Mouse (Mus musculus) layer of hippocampus, adult 2 months (tissue): ENCODE measurements at regions not wholly inside any gene's neighbourhood (a gene's known extent, or its start where the extent isn't known, plus 50 kb on each side); places are given as distances from the start of the nearest gene placed in this dataset.

Source experiments
- DNase-seq, 2 experiments: peaks; one replicate each; pipeline ENCODE4 v3.0.0; 2022; ENCODE audit warnings: low spot score in 2 of 2
- H3K27ac ChIP-seq: fragments of 200-600 bp; 2 replicates; pipeline ENCODE4 v1.8.1; 2022
- H3K4me3 ChIP-seq: fragments of 200-600 bp; 2 replicates; pipeline ENCODE4 v1.8.1; 2022; ENCODE audit warnings: mild to moderate bottlenecking
- CTCF ChIP-seq: fragments of 200-600 bp; conservative IDR thresholded peaks from 2 replicates; pipeline ENCODE4 v1.8.1; 2022; ENCODE audit warnings: antibody characterized with exemption, mild to moderate bottlenecking, moderate library complexity

DNA sequence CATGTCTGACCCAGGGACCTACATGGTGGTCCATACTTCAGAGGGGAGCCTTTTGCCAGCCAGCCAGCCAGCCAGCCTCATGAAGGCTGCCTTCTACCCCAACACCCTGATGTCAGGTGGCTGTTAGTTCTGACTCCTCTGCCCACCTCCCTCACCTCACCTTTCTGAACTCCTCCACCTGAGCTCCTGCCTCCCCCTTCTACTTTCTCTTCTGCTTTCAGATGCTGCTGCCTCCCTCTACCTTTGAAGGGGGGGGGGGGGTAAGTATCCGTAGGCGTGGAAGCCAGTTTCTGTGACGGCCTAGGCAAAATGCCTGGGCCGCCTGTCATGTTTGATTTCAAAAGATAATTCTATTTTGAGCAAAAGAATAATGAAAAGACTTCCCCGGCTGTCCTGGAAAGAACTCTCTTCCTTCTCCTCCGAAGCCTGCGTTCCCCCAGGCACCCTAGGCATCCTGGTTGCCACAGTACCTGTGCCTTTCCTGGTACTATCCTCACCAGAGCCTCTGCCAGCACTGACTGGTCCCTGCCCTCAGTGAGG, 241.6 kb upstream of the Hs6st1 start:
- DNase-seq: no peak
- Histone ChIP-seq H3K4me3 (no peak overlapping the region), H3K27ac (no peak overlapping the region)
- no peak for TF ChIP-seq CTCF

DNA sequence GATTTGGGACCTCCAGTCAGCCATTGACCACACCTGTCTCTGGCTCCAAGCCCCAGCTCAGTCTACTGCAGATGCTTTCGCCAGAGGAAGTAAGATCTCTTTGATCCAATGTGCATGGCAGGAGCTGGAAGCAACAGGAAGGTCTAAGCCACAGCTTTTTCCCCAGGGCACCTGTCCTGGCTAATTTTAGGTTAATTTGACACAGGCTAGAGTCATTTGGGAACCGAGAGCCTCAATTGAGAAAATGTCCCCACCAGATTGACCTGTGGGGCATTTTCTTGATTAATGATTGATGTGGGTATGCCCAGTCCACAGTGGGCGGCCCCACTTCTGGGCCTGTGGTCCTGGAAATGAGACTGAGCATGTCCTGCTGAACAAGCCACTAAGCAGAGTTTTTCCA, 240.7 kb upstream of the Hs6st1 start:
- Histone ChIP-seq H3K4me3 (no peak overlapping the region), H3K27ac (no peak overlapping the region)
- no peak for TF ChIP-seq CTCF
- DNase-seq: no peak

DNA sequence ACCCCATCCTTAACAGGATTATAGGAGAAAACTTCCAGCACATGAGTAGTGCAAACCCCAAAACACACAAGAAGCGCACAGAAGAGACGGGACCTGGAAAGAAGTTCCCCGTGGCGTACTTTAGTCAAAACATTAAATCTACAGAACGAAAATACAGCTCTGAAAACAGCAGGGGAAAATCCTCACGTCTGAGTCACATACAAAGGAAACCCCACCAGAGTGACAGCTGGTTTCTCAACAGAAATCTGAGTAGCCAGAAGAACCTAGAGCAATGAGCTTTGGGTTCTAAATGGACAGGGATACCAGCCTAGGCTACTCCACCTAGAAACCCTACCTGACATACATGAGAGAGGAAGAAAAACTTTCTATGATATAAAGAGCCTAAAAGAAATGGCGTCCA, 234.0 kb upstream of the Hs6st1 start:
- no peak for TF ChIP-seq CTCF
- H3K27ac ChIP-seq: no peak overlapping the region
- no peak overlapping the region for H3K4me3 ChIP-seq
- DNase-seq: no peak

DNA sequence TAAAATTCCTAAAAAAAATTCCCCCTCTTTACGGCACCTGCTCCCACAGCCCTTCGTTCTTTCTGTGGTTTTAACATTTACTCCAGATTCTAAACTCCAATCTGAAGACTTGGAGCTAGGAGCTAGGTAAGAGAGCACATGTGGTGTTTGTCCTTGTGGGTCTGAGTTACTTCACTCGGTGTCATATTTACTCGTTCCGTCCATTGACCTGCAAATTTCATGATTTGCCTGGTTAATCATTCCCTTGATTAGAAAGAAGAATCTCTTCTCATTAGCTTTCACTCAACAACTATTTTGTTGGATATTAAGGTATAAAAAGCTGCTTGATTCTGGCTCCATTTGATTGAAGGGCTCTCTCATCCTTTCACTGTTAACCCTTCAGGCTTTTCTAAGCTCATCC, 231.6 kb upstream of the Hs6st1 start:
- no peak for TF ChIP-seq CTCF
- no peak for DNase-seq
- Histone ChIP-seq H3K4me3 (no peak overlapping the region), H3K27ac (no peak overlapping the region)

DNA sequence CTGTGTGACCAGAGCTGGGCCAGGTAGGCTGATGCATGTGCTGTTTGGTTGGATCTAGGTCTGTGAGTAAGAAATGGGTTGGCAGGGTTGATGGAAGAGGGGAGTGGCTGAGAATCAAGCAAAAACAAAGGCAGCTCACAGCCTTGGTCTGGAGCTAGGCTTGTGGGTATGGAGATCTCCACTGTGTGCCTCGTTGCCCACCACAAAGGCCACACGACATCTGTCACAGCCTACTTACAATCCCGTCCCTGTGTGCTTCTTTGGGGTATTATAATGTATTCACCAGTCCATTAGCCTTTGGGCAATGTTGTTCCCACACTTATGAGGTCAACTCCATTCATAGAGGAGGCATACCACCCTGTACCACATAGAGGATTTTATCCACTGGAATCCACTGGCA, 229.6 kb upstream of the Hs6st1 start:
- Histone ChIP-seq H3K27ac (no peak overlapping the region), H3K4me3 (no peak overlapping the region)
- no peak for DNase-seq
- TF ChIP-seq CTCF: no peak

DNA sequence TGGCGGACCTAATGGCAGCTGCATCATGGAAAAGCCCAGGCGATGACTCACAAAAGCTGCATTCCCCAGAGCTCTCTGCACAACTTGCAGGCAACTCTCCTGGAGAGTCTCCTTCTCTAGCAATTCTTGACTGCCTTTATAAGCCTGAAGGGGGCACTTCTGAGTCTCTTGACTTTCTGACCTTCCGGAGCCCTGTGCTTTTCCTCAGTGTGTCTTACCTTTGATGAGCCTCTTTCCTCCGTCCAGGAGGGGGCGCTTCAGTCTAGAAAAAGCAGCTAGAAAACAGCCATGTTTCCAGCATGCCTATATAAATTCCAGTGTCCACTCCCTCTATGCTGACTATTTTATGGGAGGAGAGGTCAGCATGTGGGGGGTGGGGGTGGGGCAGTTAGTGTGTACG, 228.8 kb upstream of the Hs6st1 start:
- no peak for DNase-seq
- peak; percentile 65 for TF ChIP-seq CTCF
- no peak overlapping the region for H3K27ac ChIP-seq
- H3K4me3 ChIP-seq: no peak overlapping the region

DNA sequence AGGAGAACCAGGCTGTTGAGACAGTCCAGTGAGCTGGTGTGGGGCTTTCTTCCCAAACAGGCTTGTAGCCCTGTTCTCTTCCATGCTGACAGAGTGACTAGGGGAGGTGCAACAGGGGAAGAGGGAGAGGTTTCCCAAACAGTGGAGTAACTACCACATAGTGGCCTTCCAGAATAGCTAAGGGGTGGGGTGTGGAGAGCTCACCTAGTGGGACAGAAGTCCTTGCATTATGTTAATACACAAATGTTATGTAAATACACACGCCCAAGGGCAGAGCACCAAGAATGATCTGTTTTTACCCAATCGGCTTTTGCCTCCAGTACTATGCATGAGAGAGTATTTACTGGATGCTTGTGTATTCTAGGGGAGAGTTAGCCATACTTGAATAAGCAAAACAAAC, 226.6 kb upstream of the Hs6st1 start:
- H3K4me3 ChIP-seq: no peak overlapping the region
- DNase-seq: no peak
- no peak overlapping the region for H3K27ac ChIP-seq
- no peak for TF ChIP-seq CTCF

DNA sequence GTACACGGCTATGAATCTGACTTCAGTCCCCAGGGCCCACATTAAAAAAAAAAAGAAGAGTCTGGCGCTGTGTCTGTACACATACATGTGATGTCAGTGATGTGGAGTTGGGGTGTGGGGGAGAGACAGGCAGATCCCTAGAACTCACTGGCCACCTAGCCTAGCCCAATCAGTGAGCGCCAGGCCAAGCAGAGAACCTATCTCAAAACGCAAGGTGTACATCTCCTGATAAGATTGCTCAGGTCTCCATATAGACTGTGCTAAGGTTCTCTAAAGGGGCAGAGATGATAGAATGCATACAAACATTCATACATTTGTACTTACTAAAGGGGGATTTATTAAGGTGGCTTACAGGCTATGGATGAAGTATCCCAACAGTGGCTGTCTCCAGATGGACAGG, 225.5 kb upstream of the Hs6st1 start:
- DNase-seq: no peak
- Histone ChIP-seq H3K27ac (no peak overlapping the region), H3K4me3 (no peak overlapping the region)
- no peak for TF ChIP-seq CTCF

DNA sequence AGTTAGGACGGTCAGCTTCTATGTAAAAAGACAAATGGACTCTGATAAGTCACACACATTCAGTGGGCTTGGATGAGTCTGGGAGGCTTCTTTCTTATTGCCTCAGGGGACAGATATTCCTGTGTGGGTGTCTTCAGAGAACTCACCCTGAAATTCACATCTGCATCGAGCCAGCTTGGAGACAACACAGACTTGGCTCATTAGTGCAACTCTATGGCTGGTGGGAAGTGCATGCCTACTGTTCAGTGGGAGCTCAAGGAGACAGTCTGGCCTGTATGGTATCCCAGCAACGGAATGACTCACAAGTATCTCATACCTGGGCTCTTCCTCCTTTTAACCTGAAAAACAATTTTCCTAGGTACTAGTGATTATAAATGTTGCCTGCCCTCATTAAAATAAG, 224.6 kb upstream of the Hs6st1 start:
- H3K27ac ChIP-seq: no peak overlapping the region
- no peak for TF ChIP-seq CTCF
- DNase-seq: peak in 1 of 2 experiments; percentile 14
- H3K4me3 ChIP-seq: no peak overlapping the region

DNA sequence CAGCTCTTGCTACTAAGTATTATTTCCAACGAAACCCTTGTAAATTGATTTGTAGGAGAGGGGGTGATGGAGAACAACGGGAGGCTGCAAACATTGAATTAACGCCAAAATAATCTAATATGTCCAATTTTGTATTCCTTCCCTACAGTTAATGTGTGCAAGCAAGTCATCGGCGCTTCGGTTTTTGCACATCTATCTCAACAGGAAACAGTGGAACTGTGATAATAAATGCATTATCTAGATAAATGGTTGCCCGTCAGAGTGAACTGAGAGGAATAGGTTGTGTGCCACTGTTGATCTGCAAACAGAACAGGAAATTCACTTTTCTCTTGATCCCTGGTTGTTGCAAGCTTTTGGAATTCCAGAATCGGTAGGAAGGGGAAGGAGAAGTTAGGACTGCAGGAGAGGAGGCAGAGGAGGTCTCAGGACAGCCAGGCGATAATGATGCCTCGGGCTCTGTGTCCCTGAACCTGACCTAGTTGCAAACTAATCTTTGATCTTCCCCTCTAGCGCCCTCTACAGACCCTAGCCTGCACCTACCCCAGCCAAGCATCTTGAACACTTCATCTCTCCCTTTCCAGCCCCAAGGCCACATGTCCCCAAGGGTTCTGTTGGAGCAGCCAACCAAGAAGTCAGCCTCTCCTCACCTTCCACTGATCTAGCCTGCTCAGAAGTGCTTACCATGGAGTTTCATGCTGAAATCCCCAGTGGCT, 221.8 kb upstream of the Hs6st1 start:
- peak in 1 of 2 experiments; percentile 32 for DNase-seq
- Histone ChIP-seq H3K4me3 (no peak overlapping the region), H3K27ac (no peak overlapping the region)
- TF ChIP-seq CTCF: peak; percentile 75

DNA sequence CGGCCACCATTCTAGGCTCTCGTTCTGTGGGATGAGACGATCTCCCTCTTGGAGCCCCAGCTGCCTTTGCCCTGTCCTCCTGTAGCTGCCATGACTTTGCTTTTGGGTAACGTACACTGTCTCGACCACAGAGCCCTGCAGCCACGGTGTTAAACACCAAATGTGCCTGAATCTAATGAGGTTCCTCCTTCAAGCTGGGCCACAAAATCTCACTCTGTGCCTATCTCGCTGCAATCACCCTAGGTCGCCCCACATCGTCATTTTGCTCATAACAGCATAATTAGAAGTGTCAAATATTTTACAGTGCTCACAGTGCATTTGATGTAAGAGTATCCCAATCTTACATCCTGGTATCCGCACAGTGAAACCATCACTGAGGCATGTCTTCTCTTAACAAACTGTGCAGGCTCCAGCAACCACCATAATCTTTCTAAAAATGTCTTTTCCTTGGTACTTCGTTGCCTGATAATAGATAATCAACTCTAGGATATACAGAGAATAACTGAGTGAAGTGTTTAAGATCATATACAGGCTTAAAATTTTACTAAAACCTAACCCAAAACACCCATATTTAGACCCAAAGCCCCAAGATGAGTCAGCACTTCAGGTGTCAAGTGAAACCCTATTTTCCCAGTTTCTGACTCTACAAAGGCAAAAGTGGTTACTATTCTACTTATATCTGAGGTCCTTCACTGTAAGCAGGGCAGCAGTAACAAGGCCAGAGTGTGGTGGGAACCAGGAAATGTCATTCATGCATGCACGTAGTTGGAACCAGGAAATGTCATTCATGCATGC, 219.8 kb upstream of the Hs6st1 start:
- no peak for TF ChIP-seq CTCF
- DNase-seq: no peak
- Histone ChIP-seq H3K27ac (no peak overlapping the region), H3K4me3 (no peak overlapping the region)

DNA sequence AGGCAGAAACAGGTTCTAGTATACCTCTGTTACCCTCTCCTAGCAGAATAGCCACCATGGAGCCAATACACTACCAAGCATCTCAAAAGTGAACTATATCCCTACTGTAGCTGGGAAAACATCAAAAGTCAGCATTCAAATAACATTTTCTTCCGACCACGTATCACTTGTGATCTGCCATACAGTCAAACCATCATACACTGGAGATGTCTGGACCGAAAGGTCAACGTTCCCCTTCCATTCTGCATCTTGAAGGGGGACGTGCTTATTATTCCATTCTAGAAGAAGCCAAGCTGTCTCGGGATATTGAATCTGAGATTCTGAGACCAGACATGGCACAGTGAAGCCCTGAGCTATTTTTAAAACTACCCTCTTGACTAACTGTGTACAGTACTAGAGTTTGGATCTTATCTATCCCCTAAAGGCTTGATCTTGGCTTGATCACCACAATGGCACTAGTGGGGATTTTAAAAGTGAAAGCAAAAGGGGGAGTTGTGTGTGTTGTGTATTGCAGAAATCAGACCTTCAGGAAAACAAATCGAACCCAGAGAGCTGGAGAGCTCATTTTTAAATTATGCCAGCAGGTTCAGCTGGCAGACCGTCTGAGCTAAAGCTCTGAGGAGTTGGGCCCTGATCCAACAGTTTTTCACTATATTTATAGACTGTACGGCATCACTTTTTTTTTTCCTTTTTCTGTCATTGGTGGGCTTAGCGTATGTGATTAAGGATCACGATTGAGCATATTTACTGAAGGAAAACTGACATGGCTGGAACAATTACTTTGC, 218.6 kb upstream of the Hs6st1 start:
- DNase-seq: peak; percentile 30 to 34
- 0 out of 2 replicates have a peak, but pooled peaks have one; percentile 2 for TF ChIP-seq CTCF
- H3K27ac ChIP-seq: peak overlapping the region; percentile 56; the same call in 1 of the 2 replicates

DNA sequence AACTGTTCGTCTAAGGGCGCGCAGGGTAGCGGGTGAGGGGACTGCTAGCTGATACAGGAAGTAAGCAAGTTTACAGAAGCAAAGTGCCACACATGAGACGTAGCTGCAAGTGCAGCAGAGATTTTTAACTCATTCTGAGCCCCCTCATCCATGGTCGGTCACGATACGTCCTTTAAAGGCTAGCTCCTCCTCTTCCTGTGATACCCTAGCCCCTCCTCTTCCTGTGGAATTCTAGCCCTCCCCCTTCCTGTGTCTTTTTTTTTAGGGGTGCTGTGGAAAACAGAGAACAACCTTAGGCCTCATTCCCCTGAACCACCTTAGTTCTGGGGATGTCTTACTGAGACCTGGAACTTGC, 218.0 kb upstream of the Hs6st1 start:
- H3K4me3 ChIP-seq: peak overlapping the region; percentile 25
- H3K27ac ChIP-seq: peak overlapping the region; percentile 56; the same call in 1 of the 2 replicates
- TF ChIP-seq CTCF: no peak
- no peak for DNase-seq

More for the DNA sequence above, 218.6 kb upstream of the Hs6st1 start:
- H3K4me3 ChIP-seq: peak overlapping the region; percentile 25
